Mouse (Mus musculus) C2C12 (cell line): ENCODE measurements around the gene Atp6v0e2.

ENCODE experiments used
- CTCF ChIP-seq: IDR thresholded peaks from one replicate; pipeline ENCODE4 v1.5.1; 2011; ENCODE audit not compliant: control insufficient read depth, insufficient read depth, insufficient read length
- MYOG ChIP-seq: IDR thresholded peaks from one replicate; pipeline ENCODE4 v1.6.1; 2011; ENCODE audit not compliant: control insufficient read depth, insufficient read length; ENCODE audit errors: extremely low read depth
- USF1 ChIP-seq: IDR thresholded peaks from one replicate; pipeline ENCODE4 v1.6.1; 2011; ENCODE audit warnings: low read depth, mild to moderate bottlenecking, control low read depth, moderate library complexity

GRCm38 (mm10) chr6:48552918-48553317 lies 15.5 kb downstream of the Atp6v0e2 start:
- no peak for TF ChIP-seq CTCF
- TF ChIP-seq MYOG, result no peak
- no peak for TF ChIP-seq USF1
